Mouse (Mus musculus) left cerebral cortex, postnatal 25 days (tissue): ENCODE results near the gene Nudt3. TPM values are rescaled to one million over a fixed set of nuclear protein-coding genes. Genes with fewer than 3 reads are reported as not detected.
A peak's percentile ranks its signal among the peaks of the same experiment; 100 is the strongest.

Experiments used
- DNase-seq, 2 experiments: peaks; one replicate each; pipeline ENCODE4 v3.0.0; 2022; ENCODE audit warnings: low spot score in 2 of 2, mixed read lengths in 1 of 2
- intact Hi-C: fragments of 180-260 bp; cut with DNase I; formaldehyde crosslinking; loops from one replicate; pipeline ENCODE4 v1.15.1; 2025
- total RNA-seq, 2 experiments: library from RNA; stranded (reverse); gene quantifications; 2 replicates each; pipeline ENCODE4 v1.2.3; 2021

Nudt3 gene
- total RNA-seq, 2 experiments from 2014 or later: 573 to 611 TPM

DNA sequence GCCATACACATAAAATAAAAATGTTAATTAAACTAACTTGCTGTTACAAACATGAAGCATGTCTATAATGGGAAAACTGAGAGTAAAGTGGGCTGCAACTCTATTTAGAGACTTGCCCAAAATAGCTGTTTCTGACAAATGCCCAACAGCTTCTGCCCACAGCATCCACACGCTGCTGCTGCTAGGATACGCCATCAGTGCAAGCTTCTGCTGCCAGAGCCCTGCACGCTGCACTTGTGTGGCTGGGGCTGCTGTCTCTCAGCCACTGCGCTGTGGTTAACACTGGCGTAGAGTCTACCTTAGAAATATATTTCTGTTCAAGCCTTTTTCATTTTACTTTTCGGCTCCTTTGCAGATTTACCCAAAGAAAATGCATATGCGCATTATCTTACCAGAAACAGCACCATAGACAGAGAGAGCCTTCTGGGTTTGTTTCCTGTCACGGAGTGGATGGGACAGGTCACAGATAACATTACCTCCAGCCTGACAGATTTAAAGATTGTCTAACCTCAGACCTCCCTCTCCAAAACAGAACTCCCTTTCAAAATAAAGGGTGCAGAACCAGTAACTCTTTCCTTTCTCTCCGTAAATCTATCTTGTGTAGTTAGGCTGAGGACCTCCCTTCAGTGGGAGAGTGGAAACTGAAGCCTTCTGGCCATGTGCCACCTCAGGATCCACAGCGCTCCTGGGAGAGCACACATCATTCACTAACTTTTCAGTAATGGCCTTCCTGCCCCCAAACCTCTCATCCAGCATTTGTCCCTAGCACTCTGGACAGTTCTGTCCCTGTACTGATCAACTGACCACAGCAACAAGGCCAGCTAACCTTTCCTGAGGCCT is 12.4 kb downstream of the Nudt3 start:
- DNase-seq: peak; percentile 77 to 96
- intact Hi-C loops: loop anchor here (2.0 kb wide), 1 partner anchor 28 kb away; no protein-coding TSS in a partner anchor

DNA sequence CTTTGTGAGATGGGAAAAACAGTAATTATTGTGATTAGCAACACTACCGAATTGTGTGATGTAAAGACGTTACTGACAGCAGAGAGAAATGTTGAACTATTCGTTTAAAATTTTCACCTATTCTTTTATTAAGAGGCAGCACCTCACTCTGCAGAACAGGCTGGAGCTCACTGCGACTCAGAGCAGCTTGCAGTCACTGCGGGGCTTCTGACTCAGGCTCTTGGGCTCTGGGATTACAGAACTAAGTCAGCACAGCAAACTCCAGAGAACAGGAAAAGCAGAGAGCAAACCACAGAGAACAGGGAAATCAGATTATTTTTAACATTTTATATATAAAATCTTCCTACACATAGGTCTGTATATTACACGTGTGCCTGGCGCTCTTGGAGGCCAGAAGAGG is 13.7 kb downstream of the Nudt3 start:
- intact Hi-C loops: no loop called here
- DNase-seq: no peak

DNA sequence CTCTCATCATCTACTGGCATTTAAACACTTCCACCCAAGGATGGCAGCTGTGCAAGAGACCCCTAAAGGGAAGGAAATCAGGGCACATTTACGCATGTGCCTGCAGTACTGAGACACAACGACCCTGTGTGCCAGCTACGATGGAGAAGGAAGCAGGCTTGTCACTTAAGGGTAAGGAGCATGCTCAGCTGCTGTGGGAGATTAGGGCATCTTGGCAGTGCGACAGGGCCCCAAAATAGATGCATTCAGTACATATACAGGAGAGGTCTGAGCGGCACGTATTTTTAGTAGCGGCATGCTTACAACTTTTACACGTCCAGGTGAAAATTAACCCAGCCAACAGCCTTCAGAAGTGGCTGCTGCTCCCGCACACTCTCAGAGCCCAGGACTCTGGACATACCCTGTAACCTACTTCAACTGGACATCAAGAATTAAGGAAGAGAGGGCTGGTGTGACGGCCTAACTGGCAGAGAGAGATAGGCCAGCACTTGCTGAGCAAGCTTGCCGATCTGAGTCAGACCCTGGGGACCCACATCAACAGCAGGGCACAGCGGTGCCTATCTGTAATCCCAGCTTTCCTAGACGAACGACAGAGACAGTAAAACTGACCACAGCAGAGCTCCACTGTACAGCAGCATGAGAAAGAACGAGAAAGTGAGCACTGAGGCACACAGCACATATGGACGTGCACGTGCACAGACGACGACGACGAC is 19.6 kb downstream of the Nudt3 start:
- DNase-seq: peak in 1 of 2 experiments; percentile 64
- intact Hi-C loops: no loop called here

DNA sequence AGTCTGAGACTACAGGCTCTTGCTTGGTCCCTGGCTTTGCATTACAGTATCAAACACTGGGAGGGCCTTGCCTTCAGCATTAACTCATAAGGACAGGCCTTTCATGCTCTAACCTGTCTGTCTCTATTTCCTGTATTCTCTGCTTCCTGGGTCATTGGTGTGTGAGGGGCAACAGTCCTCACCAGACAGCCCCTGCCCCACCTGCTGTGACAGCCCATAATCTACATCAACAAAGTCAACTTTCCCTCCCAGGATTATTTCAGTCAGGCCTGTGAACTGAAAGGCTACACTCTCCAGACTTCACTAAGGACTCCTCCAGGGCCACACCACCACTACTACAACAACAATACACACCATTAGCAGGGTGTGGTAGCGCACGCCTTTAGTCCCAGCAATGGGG is 20.3 kb downstream of the Nudt3 start:
- no peak for DNase-seq
- intact Hi-C loops: no loop called here

DNA sequence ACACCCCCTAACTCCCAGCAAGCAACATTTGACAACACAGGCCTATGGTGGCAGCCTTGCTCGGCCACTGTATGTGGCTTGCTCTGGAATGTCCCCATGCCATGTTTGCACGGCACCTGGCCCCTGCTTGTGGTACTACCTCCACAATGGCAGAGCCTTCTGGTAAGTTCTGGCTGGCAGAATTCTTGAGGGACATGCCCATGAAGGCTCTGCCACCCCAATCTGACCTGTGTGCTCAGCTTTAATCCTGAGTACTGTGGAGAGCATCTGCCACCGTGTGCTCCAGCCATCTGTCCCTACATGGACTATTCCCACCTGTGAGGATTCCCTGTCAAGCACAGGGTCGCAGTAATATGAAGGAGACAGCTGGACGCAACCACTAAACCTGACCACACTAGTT is 22.4 kb downstream of the Nudt3 start:
- intact Hi-C loops: no loop called here
- DNase-seq: no peak

DNA sequence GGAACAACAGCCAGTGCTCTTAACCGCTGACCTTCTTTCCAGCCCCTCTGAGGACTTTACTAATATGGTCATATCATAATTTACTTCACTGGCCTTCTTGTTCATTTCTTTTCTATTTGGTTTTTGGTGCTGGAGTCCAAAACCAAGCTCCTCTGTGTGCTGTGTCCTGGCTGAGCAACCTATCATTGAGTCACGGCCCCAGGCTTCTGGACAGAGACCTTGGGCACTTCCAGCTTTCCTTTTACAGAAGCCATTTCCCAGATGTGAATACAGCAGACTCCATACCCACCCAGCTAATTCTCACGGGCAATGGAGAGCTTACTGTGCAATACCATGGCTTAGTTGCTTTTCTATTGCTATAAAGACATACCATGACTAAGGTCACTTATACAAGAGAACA is 23.0 kb downstream of the Nudt3 start:
- no peak for DNase-seq
- intact Hi-C loops: no loop called here

DNA sequence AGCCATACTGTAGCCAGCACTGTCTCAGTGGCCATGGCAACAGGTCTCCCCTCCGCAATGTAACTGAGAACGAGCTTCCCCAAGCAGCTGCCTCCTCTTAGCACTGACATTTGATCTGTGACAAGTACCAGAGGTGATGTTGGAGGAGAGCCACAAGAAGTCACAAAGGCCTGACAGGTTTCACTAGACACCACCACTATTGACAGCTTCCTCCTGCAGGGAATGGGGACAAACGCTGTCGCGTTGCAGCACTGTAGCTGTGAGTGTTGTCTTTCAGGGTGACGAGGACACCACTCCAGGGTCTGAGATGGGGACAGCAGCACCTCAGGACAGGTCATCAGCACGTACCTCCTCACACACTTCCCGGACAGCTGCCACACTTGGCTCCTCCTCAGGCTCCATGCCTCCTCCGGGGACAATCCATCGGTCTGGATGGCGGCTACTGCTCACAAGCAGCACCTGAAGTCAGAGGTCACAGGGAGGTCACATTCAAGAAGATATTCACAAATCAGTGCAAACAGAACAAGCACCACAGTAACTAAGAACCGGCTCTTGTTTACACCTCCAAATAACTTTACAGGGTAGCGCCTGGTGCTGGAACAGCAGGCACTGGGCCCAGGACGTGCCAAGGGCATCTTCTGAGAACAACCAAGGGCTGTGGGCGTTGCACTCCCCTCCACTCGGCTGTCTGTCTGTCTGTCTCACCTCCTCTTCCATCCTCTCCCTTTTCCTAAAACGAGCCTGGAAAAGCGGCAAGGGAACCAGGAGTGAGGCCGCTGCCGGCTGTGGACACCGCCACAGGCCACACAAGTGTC is 26.7 kb downstream of the Nudt3 start:
- no peak for DNase-seq
- intact Hi-C loops: no loop called here

DNA sequence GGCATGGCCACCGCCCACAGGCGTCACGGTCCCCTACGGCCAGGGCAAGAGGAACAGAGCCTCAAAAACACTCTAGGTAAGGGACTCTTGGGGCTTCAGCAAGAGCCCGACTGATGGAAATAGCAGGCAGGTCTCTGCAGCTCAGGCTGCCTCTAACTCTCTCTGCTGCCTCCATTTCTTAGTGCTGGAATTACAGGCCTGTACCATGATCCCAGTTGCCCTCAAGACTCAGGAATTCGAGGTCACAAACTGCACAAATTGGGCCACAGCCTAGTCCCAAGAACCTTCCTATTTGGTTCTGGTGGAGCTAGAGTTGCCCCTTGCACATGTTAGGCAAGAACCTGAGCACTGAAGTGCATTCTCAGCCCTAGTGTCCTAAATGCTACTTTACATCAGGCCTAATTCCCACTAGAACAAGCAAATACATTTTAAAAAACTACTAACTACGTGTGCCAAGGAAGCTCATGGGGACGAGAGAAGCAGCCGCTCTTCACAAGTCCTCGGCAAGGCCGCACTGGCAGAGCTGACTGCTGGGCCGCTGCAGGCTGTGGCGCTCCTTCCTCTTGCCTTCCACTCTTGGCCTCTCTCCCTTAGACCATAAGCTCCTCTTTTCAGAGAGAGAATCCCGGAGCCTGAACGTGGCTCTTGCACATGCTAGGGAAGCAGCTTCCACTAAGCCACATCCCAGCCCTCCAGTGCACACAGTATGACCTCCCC is 27.5 kb downstream of the Nudt3 start:
- no peak for DNase-seq
- intact Hi-C loops: no loop called here

DNA sequence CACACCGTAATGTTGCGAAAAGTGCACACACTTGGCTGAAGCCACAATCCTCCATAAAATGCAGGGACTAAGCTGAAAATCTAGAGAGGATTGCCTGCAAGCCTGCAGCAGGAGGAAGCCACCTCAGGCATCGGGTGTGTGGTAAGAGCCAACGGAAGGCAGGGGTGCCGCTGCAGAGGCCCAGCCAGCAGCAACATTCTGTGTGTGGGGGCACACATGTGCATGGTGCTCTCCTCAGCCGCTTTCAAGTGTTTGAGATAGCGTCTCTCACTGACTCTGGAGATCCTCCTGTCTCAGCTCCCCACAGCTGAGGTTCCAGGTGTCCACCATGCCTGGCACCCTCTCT is 30.8 kb downstream of the Nudt3 start:
- no peak for DNase-seq
- intact Hi-C loops: no loop called here

DNA sequence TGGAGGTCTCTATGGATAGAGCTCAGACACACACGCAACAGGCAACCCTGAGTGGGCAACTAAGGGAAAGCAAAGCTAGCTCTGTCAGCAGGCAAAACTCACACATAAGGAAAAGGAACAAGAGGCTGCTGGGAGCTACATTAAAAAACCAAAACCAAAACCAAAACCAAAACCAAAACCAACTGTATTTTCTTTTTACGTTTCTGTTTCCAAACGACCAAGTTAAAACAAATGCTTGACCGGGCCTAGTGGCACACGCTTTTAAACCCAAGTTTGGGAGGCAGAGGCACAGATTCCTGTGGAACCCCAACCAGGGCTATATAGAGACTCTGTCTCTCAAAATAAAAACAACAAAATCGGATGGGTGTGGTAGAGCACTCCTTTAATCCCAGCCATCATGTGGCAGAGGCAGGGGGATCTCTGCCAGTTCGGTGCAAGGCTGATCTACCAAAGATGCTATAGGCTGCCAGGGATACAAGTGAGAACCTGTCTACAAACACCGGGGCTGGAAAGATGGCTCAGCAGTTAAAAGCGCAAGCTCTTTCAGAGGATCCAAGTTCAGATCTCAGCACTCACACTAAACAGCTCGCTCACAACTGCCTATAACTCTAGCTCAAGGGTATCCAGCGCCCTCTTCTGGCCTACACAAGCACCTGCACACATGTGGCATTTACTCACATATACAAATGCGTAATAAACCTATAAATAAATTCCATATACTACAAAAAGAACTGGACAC is 31.3 kb downstream of the Nudt3 start:
- intact Hi-C loops: no loop called here

DNA sequence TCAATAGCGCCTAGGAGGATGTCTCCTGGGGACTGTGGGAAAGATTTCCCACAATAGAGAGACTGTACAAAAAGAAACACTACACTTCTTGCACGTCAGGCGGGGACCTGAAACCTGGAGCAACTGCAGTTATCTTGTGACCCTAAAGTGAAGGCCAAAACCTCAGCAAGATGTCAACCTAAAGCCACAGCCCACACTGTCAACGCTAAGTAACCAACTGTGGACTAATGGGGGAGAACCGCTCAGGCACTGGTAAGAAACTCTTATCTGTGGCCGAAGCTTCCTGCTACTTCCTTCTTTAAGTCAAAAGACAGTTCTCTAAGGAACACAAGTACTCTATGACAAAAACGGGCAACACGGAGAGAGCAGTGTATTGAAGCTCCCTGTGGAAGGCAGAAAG is 35.1 kb downstream of the Nudt3 start:
- intact Hi-C loops: no loop called here
- no peak for DNase-seq

More for the DNA sequence above, 31.3 kb downstream of the Nudt3 start:
- DNase-seq: no peak

DNA sequence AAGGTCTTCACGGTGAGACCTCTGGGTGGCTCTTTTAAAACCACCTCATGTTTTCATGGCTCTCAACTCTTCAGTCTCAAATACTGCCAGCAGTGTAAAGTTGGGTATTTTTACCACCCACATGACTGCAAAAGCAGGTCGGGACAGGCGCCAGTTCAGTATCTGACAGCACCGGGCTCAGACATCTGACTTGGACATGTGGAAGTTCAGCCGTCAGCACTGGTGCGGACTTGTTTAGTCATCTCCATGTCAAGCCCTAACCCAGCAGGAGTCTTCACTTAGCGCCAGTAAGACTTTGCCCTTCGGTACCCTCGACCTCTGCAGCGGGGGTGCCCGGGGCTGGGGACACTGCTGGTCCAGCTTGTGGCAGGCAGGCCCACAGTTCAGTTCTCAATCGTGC is 36.0 kb downstream of the Nudt3 start:
- peak; percentile 47 to 84 for DNase-seq
- intact Hi-C loops: no loop called here

DNA sequence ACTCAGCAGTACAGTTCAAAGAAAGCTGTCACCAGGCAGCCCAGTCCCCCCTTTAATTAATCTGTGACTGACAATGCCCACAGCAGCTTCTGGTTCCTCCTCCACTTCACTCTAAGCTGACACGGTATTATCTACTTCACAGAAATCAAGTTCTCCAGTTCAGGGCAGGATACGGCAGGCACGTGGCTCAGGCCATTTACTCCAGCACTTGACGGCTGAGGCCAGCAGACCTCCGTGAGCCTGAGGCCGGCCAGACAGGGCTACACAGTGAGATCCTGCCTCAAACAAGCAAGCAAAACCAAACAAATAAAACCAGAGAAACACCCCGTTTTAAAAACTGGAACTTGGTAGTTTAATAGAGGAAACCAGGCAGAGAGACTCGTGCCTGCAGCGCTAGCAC is 36.6 kb downstream of the Nudt3 start:
- no peak for DNase-seq
- intact Hi-C loops: no loop called here

DNA sequence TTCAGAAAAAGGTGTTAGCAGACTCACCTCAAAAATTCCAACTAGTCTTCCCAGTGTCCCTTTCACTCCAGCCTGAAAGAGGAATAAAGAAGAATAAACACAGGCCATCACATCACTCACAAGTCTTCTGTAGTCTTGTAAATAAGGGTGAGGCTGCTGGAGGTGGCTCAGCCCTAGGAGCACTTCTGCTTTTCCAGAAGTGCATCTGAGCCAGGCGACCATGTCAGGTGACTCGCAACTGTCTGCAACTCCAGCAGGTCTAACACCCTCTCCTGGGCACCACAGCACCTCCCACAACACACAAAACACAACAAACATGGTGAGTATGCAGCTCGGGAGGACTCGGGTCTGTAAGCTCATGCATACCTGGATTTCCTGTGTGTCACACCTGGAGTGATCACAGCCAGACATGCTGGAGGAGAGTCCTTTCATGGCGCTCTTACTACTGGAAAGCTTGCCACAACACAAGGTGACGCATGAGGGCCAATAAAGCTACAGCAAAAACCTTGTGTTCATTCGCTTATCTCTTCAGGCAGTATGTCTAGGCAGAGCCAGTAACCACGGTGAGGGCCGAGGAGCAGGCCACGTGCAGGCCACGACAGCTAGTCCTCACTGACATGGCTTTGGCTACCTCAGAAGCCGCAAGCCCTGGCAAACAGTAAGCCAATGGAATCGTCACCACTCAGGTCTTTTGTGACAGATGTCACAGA is 40.0 kb downstream of the Nudt3 start:
- DNase-seq: no peak
- intact Hi-C loops: no loop called here

DNA sequence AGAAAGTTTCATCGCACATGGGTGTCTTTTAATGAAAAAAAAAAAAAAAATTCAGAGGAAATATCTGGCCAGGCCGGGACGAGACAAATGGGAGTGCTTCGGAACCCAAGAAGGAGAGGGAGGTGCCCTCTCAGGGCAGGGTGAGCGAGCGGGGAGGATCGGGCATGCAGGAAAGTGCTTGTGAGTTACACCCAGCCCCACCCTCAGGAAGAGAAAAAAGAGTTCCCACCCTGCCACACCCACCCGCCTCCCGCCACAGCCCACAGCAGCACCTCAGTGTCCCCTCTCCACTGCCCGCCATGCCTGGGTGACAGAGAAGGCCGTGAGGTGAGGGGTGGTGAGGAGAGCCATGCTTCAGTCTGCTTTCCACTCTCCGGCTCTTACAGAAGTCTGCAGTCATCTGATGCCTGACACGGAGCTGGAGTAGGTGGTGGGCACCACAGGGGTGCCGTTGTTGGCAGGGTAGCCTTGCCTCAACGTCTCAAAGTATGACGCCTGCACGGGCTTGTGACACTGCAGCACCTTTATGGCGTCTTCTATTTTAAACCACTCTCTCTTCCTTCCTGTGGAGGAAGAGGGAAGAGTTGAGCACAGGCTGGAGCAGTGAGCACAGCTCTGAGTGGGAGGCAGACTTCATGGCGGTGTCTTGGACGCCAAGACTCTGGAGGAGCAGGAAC is 42.8 kb downstream of the Nudt3 start:
- peak in 1 of 2 experiments; percentile 78 for DNase-seq
- intact Hi-C loops: no loop called here

DNA sequence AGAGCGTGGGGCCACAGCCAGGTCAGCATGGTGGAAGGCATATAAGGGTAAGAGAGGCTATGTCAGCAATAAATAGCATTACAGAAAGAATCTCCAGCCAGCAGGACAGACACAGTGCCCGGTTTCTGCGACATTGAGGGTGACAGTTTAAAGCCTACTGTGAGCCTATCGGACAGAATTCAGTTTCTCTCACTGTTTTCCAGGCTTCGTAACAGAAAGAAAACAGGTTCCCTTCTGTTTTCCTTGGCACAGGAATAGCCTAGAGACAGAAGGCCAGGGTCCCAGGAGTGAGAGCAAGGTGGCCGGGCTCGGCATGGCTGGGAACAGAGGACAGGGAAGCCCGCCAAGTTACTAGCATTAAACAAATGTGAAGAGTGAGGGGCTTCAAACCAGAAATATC is 43.5 kb downstream of the Nudt3 start:
- intact Hi-C loops: no loop called here
- no peak for DNase-seq

DNA sequence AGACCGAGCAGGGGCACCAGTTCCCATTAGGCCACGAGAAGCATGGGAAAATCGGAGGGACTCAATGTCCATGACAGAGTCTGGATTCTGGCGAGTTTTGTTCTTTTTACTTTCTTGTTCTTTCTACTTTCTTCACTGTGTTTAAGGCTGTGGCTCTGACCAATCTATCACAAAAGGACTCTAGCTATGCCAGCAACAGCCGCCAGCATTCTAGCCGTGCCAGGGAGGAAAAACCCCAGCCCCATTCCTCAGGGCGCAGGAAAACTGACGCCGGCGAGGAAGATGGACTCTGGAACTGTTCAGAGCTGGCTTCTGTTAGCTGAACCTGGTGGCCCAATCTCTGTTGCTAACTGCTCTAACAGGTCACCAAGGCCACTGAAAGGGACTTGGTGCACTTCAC is 44.8 kb downstream of the Nudt3 start:
- peak in 1 of 2 experiments; percentile 46 for DNase-seq
- intact Hi-C loops: no loop called here

DNA sequence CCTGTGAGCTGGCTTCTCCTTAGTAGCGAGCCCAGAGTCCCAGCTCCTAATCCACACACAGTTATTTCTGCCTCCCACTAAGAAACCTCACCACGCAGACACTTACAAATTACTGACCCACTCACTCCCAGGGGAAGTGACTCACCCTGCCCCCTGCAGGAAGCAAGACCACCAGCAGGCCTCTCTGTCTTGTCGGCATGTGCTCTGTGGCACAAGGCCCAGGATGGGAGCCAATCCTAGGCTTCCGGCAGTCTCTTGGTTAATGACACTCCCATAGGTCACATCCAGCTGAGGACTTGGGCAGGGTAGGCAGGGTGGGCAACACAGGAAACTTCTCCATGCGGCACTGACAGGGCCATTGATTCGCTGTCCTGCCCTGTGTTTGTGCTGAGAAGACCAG is 45.8 kb downstream of the Nudt3 start:
- no peak for DNase-seq
- intact Hi-C loops: no loop called here
